Mouse (Mus musculus) forebrain, postnatal 0 days (tissue): ENCODE results near the gene Nfkbie. TPM values are rescaled to one million over a fixed set of nuclear protein-coding genes. Genes with fewer than 3 reads are reported as not detected.

Source experiments
- ATAC-seq: fragments of 200-750 bp; cut with Nextera tagmentation; 2 replicates; pipeline ENCODE4 v1.8.0; 2017; ENCODE audit warnings: mild to moderate bottlenecking, moderate library complexity
- DNase-seq: peaks from one replicate; pipeline ENCODE4 v3.0.0-alpha.2; 2015
- H3K27ac ChIP-seq: fragments of 300-500 bp; sonication (generic); 2 replicates; pipeline ENCODE4 v1.5.1; 2014; ENCODE audit warnings: low read depth, mild to moderate bottlenecking, antibody characterized with exemption, low read length, moderate library complexity, mixed read lengths
- H3K27me3 ChIP-seq: fragments of 300-500 bp; sonication (generic); 2 replicates; pipeline ENCODE4 v1.6.1; 2014; ENCODE audit warnings: mild to moderate bottlenecking, low read length, mixed read lengths; ENCODE audit not compliant: insufficient read depth
- H3K36me3 ChIP-seq: fragments of 300-500 bp; sonication (generic); 2 replicates; pipeline ENCODE4 v1.6.1; 2014; ENCODE audit warnings: mild to moderate bottlenecking, moderate library complexity; ENCODE audit not compliant: insufficient read depth
- H3K4me1 ChIP-seq: fragments of 300-500 bp; sonication (generic); 2 replicates; pipeline ENCODE4 v1.6.1; 2014; ENCODE audit warnings: antibody characterized with exemption; ENCODE audit not compliant: insufficient read depth
- H3K4me2 ChIP-seq: fragments of 300-500 bp; sonication (generic); 2 replicates; pipeline ENCODE4 v1.6.1; 2014; ENCODE audit warnings: low read depth, mild to moderate bottlenecking, moderate library complexity
- H3K4me3 ChIP-seq: fragments of 300-500 bp; sonication (generic); 2 replicates; pipeline ENCODE4 v1.5.1; 2014; ENCODE audit warnings: low read depth, low read length, mixed read lengths
- H3K9ac ChIP-seq: fragments of 300-500 bp; sonication (generic); 2 replicates; pipeline ENCODE4 v1.6.1; 2014; ENCODE audit warnings: mild to moderate bottlenecking
- H3K9me3 ChIP-seq: fragments of 300-500 bp; sonication (generic); 2 replicates; pipeline ENCODE4 v1.6.1; 2016; ENCODE audit warnings: low read length
- CTCF ChIP-seq: sonication (generic); IDR thresholded peaks from 2 replicates; pipeline ENCODE4 v1.5.1; 2016; ENCODE audit warnings: antibody characterized with exemption, control low read depth, low read depth
- WGBS: fragments of 180-500 bp; shearing (Covaris S2); extraction: QIAGEN DNeasy Blood & Tissue Kit; methylation state at CpG from one replicate; pipeline ENCODE4 v1.1.7; 2014; 5-methylcytosine and 5-hydroxymethylcytosine counted together
- polyA plus RNA-seq: library from polyadenylated mRNA; unstranded; fragments of >200 nt; fragmentation: Nextera tagmentation; extraction: Ambion mirVana; gene quantifications from 2 replicates; pipeline ENCODE4 v1.2.1, GENCODE M21; 2015
- total RNA-seq: library from RNA; depleted of rRNA; stranded (reverse); fragments of >200 nt; gene quantifications from 2 replicates; pipeline ENCODE4 v1.2.3, GENCODE M21; 2014

The Nfkbie gene
- total and polyA plus RNA-seq, 2 experiments from 2014 or later, result 2.7 to 2.8 TPM

DNA sequence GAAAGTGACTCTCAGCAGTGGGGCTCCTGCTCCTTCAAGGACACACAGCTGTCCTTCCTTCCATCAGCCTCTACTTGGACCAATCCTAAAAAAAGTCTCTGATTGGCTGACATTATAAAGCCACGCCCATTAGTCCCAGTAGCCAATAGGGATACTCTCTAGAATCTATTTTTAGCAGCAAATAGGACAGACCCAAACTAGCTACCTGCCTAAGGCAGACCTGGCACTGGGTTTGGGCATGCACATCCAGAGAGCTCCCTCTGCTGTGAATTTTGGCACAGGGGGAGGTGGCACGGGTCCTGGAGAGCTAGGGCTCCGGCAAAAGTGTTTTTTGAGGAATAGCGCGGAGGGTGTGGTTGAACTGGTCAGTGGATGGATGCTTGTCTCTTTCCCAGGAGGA is 28.9 kb upstream of the Nfkbie start:
- no peak for TF ChIP-seq CTCF
- no peak for ATAC-seq
- Histone ChIP-seq H3K4me3 (no peak overlapping the region), H3K27ac (no peak overlapping the region), H3K9me3 (no peaks in the 10 kb centered on the region), H3K4me1 (peaks cover 15% of the 10 kb centered on the region; the same call in 1 of the 2 replicates), H3K27me3 (no peaks in the 10 kb centered on the region), H3K9ac (no peak overlapping the region), H3K4me2 (no peak overlapping the region), H3K36me3 (no peaks in the 10 kb centered on the region)
- 13% methylated on average over 5 of the region's 5 CpGs for WGBS
- no peak for DNase-seq

DNA sequence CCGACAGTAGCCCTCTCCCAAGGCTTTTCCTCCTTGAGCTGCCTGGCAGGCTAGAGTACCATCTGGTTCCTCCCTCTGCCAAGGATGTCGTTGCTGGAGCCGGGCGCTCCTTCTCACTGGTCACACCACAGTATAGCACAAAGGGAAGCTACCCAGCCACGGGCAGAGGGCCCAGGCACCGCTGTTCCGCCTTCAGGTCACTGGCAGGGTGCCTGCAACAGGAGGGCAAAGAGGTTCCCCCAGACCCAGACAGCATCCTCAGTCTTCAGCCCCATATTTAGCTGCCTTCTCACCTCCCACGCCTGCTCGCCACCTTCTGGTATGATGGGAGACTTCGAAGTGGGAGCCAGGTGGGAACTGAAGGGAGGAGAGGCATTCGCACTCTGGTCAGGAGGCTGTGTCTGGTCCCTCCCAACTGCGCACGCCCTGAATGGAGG is 25.1 kb upstream of the Nfkbie start:
- no peaks in the 10 kb centered on the region for H3K27me3 ChIP-seq
- ATAC-seq (peak; percentile 88), DNase-seq (peak; percentile 74)
- no peak overlapping the region for H3K9ac ChIP-seq
- H3K27ac ChIP-seq, result peak overlapping the region; percentile 50
- 35% methylated on average over 13 of the region's 13 CpGs for WGBS
- H3K4me3 ChIP-seq, result no peak overlapping the region
- TF ChIP-seq CTCF, result peak; percentile 29
- H3K9me3 ChIP-seq, result no peaks in the 10 kb centered on the region
- H3K36me3 ChIP-seq, result no peaks in the 10 kb centered on the region
- H3K4me2 ChIP-seq, result no peak overlapping the region
- H3K4me1 ChIP-seq, result peaks cover 3% of the 10 kb centered on the region; the same call in 1 of the 2 replicates

DNA sequence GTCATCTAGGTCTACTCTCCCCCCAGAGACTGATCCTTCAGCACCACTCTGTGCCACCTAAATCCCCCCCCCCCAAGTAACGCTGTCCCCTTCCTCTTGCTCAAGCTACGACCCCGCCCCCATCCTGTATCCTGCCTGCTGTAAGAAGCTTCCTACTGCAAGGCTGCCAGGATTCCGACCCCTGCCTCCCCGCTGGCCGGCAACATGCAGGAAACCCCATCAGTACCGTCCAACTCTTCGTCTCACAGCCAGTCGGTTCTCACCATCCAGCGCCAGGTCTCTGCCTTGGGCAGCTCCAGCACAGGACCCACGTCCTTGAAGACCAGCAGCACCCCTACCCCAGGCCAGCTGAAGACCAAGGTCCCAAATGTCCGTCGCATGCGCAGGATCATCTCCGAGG is 22.6 kb upstream of the Nfkbie start:
- DNase-seq (no peak), ATAC-seq (no peak)
- H3K27ac ChIP-seq, result no peak overlapping the region
- H3K4me1 ChIP-seq, result peaks cover 7% of the 10 kb centered on the region
- H3K9ac ChIP-seq, result no peak overlapping the region
- H3K4me3 ChIP-seq, result no peak overlapping the region
- no peak for TF ChIP-seq CTCF
- H3K27me3 ChIP-seq, result no peaks in the 10 kb centered on the region
- H3K36me3 ChIP-seq, result no peaks in the 10 kb centered on the region
- 56% methylated on average over 15 of the region's 15 CpGs for WGBS
- H3K9me3 ChIP-seq, result no peaks in the 10 kb centered on the region
- H3K4me2 ChIP-seq, result no peak overlapping the region

DNA sequence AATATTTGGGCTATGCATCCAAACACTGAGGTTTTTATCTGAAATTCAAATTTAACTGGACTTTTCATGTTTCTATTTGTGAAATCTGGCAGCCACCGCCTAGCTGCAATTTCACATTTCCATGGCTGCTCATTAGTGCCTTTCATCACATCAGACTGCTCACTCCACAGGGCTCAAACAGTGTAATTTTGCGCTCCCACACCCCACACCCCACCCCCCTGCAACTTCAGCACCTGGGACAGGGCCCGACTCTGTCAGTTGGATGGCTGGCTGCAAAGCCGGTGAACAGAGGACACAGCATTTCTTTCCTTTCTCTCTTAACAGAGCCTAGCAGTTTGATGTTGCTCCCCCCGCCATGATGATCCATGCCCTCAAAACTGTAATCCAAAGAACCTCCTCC is 19.2 kb upstream of the Nfkbie start:
- Histone ChIP-seq H3K9ac (no peak overlapping the region), H3K36me3 (no peaks in the 10 kb centered on the region), H3K4me3 (no peak overlapping the region), H3K27me3 (no peaks in the 10 kb centered on the region), H3K27ac (no peak overlapping the region), H3K4me2 (no peak overlapping the region), H3K9me3 (no peaks in the 10 kb centered on the region), H3K4me1 (peaks cover 4% of the 10 kb centered on the region; the same call in 1 of the 2 replicates)
- no peak for DNase-seq
- peak; percentile 56; the same call in 1 of the 2 replicates for ATAC-seq
- 13% methylated on average over 5 of the region's 5 CpGs for WGBS
- TF ChIP-seq CTCF, result no peak

DNA sequence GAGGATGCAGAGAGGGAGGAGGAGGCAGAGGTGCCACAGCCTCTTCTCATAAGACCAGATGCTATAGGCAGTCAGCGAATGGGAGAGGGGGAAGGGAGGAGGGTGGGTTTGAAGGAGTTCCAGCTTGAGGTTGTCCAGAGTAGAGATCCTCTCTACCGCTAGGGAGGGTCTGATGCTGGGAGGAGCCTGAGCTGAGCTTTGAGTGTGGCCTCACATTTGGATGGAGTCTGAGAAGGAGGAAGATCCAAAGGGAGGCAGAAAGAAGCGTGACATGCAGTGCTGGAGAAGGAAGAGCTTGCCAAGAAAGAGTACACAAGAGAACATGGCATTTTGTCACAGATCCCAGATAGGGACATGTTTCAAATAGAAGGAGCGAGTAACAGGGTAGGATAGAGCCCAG is 17.1 kb upstream of the Nfkbie start:
- WGBS, result 58% methylated on average over 4 of the region's 4 CpGs
- no peaks in the 10 kb centered on the region; the same call in 1 of the 2 replicates for H3K36me3 ChIP-seq
- H3K9me3 ChIP-seq, result no peaks in the 10 kb centered on the region
- no peak; the same call in 1 of the 2 replicates for ATAC-seq
- H3K4me3 ChIP-seq, result no peak overlapping the region
- DNase-seq, result no peak
- no peaks in the 10 kb centered on the region for H3K27me3 ChIP-seq
- H3K4me1 ChIP-seq, result peaks cover 4% of the 10 kb centered on the region; the same call in 1 of the 2 replicates
- no peak overlapping the region for H3K27ac ChIP-seq
- no peak overlapping the region for H3K4me2 ChIP-seq
- H3K9ac ChIP-seq, result no peak overlapping the region
- TF ChIP-seq CTCF, result no peak

DNA sequence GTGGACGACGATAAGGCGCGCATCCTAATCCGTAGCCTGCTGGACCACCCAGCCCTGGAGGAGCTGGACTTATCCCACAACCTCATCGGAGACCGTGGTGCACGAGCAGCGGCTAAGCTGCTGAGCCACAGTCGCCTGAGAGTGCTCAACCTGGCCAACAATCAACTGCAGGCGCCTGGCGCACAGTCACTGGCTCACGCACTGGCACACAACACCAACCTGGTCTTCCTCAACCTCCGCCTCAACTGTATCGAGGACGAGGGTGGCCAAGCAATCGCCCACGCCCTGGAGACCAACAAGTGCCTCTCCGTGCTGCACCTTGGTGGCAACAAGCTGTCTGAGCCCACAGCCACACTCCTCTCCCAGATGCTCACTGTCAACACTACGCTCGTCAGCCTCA is 15.8 kb upstream of the Nfkbie start:
- TF ChIP-seq CTCF, result no peak
- no peak for ATAC-seq
- H3K27me3 ChIP-seq, result no peaks in the 10 kb centered on the region
- peaks cover 5% of the 10 kb centered on the region for H3K36me3 ChIP-seq
- H3K4me2 ChIP-seq, result no peak overlapping the region
- H3K4me1 ChIP-seq, result peaks cover 4% of the 10 kb centered on the region; the same call in 1 of the 2 replicates
- H3K9me3 ChIP-seq, result no peaks in the 10 kb centered on the region
- H3K27ac ChIP-seq, result no peak overlapping the region
- 78% methylated on average over 21 of the region's 21 CpGs for WGBS
- no peak overlapping the region for H3K4me3 ChIP-seq
- no peak overlapping the region for H3K9ac ChIP-seq
- DNase-seq, result no peak

DNA sequence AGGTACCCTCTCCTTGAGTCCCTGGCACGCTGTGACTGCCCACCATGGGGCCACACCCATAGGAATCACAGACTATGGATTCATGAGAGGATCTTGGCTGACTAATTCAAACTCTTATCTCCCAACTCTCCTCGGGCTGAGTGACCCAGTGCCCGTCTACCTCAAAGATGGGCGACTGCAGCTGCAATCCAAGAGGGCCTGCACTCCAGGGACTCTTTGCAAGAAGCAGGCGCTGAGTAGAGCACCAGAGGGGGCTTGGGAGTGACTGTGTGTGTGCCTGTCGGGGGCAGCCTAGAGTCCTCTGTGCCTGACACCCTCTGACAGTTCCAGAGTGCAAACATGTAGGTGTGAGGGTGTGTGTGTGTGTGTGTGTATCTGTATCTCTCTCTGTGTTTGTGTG is 13.4 kb upstream of the Nfkbie start:
- H3K4me2 ChIP-seq, result no peak overlapping the region
- DNase-seq, result no peak

More for the DNA sequence above, 13.4 kb upstream of the Nfkbie start:
- ATAC-seq, result no peak
- H3K9me3 ChIP-seq, result no peaks in the 10 kb centered on the region
- 0 out of 2 replicates have a peak, but pooled peaks cover 3% of the 10 kb centered on the region for H3K4me1 ChIP-seq
- peak; percentile 15; the same call in 1 of the 2 replicates for TF ChIP-seq CTCF
- peaks cover 28% of the 10 kb centered on the region for H3K36me3 ChIP-seq
- H3K9ac ChIP-seq, result no peak overlapping the region
- no peak overlapping the region for H3K4me3 ChIP-seq
- H3K27me3 ChIP-seq, result no peaks in the 10 kb centered on the region
- 0 out of 2 replicates have a peak overlapping the region, but pooled peaks have one; percentile 0 for H3K27ac ChIP-seq
- 45% methylated on average over 6 of the region's 6 CpGs for WGBS
